Mouse (Mus musculus): ENCODE results near the gene Itpa.

The Itpa gene

GRCm38 (mm10) chr2:130656536-130656935 is 10.9 kb upstream of the Itpa start:
- DNase-seq (ENCODE audit: low spot score), result no peak

- no peak for DNase-seq (ENCODE audit: low spot score)
Measured at GRCm38 (mm10) chr2:130657541-130657940, 9.9 kb upstream of the Itpa start.

- no peak for DNase-seq (ENCODE audit: low spot score)
Measured at GRCm38 (mm10) chr2:130658530-130658929, 8.9 kb upstream of the Itpa start.

GRCm38 (mm10) chr2:130663342-130663741 is 4.1 kb upstream of the Itpa start:
- no peak for DNase-seq (ENCODE audit: low spot score)

GRCm38 (mm10) chr2:130664102-130664701 is 3.2 kb upstream of the Itpa start, which contains the start of gene Ddrgk1:
TSS of gene Ddrgk1 (minus strand) at chr2:130664659.
- peak; percentile 95 for DNase-seq (ENCODE audit: low spot score)

GRCm38 (mm10) chr2:130677211-130677610 is 9.8 kb downstream of the Itpa start:
- no peak for DNase-seq (ENCODE audit: low spot score)

- DNase-seq (ENCODE audit: low spot score), result no peak
Measured at GRCm38 (mm10) chr2:130679154-130679553, 11.7 kb downstream of the Itpa start.

- no peak for DNase-seq (ENCODE audit: low spot score)
Measured at GRCm38 (mm10) chr2:130679899-130680298, 12.5 kb downstream of the Itpa start.

GRCm38 (mm10) chr2:130681531-130681930 is 14.1 kb downstream of the Itpa start:
- no peak for DNase-seq (ENCODE audit: low spot score)

- DNase-seq (ENCODE audit: low spot score), result no peak
Measured at GRCm38 (mm10) chr2:130685426-130685825, 18.0 kb downstream of the Itpa start.

GRCm38 (mm10) chr2:130689011-130689410 is 21.6 kb downstream of the Itpa start:
- no peak for DNase-seq (ENCODE audit: low spot score)

GRCm38 (mm10) chr2:130693563-130693962 is 26.2 kb downstream of the Itpa start:
- no peak for DNase-seq (ENCODE audit: low spot score)

- peak; percentile 32 for DNase-seq (ENCODE audit: low spot score)
Measured at GRCm38 (mm10) chr2:130696700-130697152, 29.3 kb downstream of the Itpa start.

GRCm38 (mm10) chr2:130697153-130697810 is 29.9 kb downstream of the Itpa start, which contains the start of gene Slc4a11:
TSS of gene Slc4a11 (minus strand) at chr2:130697519.
- DNase-seq (ENCODE audit: low spot score), result peak; percentile 67

- DNase-seq (ENCODE audit: low spot score), result peak; percentile 37
Measured at GRCm38 (mm10) chr2:130697821-130698266, 30.4 kb downstream of the Itpa start.

GRCm38 (mm10) chr2:130704040-130705001 is 36.9 kb downstream of the Itpa start:
- DNase-seq (ENCODE audit: low spot score), result no peak

GRCm38 (mm10) chr2:130705178-130705577 is 37.8 kb downstream of the Itpa start:
- no peak for DNase-seq (ENCODE audit: low spot score)

GRCm38 (mm10) chr2:130706602-130707001 is 39.2 kb downstream of the Itpa start:
- no peak for DNase-seq (ENCODE audit: low spot score)

- DNase-seq (ENCODE audit: low spot score), result no peak
Measured at GRCm38 (mm10) chr2:130707057-130707456, 39.6 kb downstream of the Itpa start.

GRCm38 (mm10) chr2:130717951-130718350 is 50.5 kb downstream of the Itpa start:
- DNase-seq (ENCODE audit: low spot score), result no peak

GRCm38 (mm10) chr2:130724369-130724768 is 57.0 kb downstream of the Itpa start:
- no peak for DNase-seq (ENCODE audit: low spot score)

- no peak for DNase-seq (ENCODE audit: low spot score)
Measured at GRCm38 (mm10) chr2:130727752-130728151, 60.3 kb downstream of the Itpa start.

Data from MN1 (cell line).